Mouse (Mus musculus) limb, embryonic 11.5 days (tissue): ENCODE results near the gene Brat1. TPM values are rescaled to one million over a fixed set of nuclear protein-coding genes. Genes with fewer than 3 reads are reported as not detected.

Experiments used
- ATAC-seq: fragments of 200-750 bp; cut with Nextera tagmentation; 2 replicates; pipeline ENCODE4 v1.8.0; 2017; ENCODE audit warnings: low read depth; ENCODE audit not compliant: insufficient number of reproducible peaks, low FRiP score, low TSS enrichment
- DNase-seq: peaks from one replicate; pipeline ENCODE4 v3.0.0-alpha.2; 2015; ENCODE audit warnings: low spot score
- H3K27ac ChIP-seq: fragments of 300-500 bp; sonication (generic); replicated peaks from 2 replicates; pipeline ENCODE4 v1.5.1; 2014; ENCODE audit warnings: low read depth, mild to moderate bottlenecking, low read length
- H3K27me3 ChIP-seq: fragments of 300-500 bp; sonication (generic); 2 replicates; pipeline ENCODE4 v1.6.1; 2014; ENCODE audit warnings: mild to moderate bottlenecking, low read length, mixed read lengths; ENCODE audit not compliant: control insufficient read depth, insufficient read depth
- H3K36me3 ChIP-seq: fragments of 300-500 bp; sonication (generic); 2 replicates; pipeline ENCODE4 v1.6.1; 2014; ENCODE audit warnings: mild to moderate bottlenecking, low read length, moderate library complexity, mixed read lengths; ENCODE audit not compliant: control insufficient read depth, insufficient read depth
- H3K4me1 ChIP-seq: fragments of 300-500 bp; sonication (generic); 2 replicates; pipeline ENCODE4 v1.6.1; 2014; ENCODE audit warnings: low read length, mixed read lengths; ENCODE audit not compliant: control insufficient read depth, insufficient read depth
- H3K4me2 ChIP-seq: fragments of 300-500 bp; sonication (generic); 2 replicates; pipeline ENCODE4 v1.6.1; 2014; ENCODE audit warnings: low read depth, mild to moderate bottlenecking, moderate library complexity; ENCODE audit not compliant: severe bottlenecking
- H3K4me3 ChIP-seq: fragments of 300-500 bp; sonication (generic); 2 replicates; pipeline ENCODE4 v1.5.1; 2014; ENCODE audit warnings: low read depth, low read length
- H3K9ac ChIP-seq: fragments of 300-500 bp; sonication (generic); 2 replicates; pipeline ENCODE4 v1.6.1; 2014; ENCODE audit warnings: mild to moderate bottlenecking, low read length
- H3K9me3 ChIP-seq: fragments of 300-500 bp; sonication (generic); 2 replicates; pipeline ENCODE4 v1.6.1; 2016; ENCODE audit warnings: low read length; ENCODE audit not compliant: control insufficient read depth
- WGBS: fragments of 180-500 bp; shearing (Covaris S2); extraction: QIAGEN DNeasy Blood & Tissue Kit; methylation state at CpG from one replicate; pipeline ENCODE4 v1.1.7; 2014; 5-methylcytosine and 5-hydroxymethylcytosine counted together
- polyA plus RNA-seq: library from polyadenylated mRNA; unstranded; fragments of >200 nt; fragmentation: Nextera tagmentation; extraction: Ambion mirVana; gene quantifications from 2 replicates; pipeline ENCODE4 v1.2.1, GENCODE M21; 2014

Gene Brat1
- polyA plus RNA-seq, 1 experiment from 2014 or later = 12.0 TPM

- DNase-seq (peak; percentile 55), ATAC-seq (no peak)
- H3K36me3 ChIP-seq = peaks cover 7% of the 10 kb centered on the region; the same call in 1 of the 2 replicates
- H3K4me2 ChIP-seq = no peak overlapping the region
- H3K27me3 ChIP-seq = no peaks in the 10 kb centered on the region
- no peak overlapping the region for H3K9ac ChIP-seq
- H3K4me1 ChIP-seq = no peaks in the 10 kb centered on the region
- 64% methylated on average over 16 of the region's 16 CpGs for WGBS
- H3K9me3 ChIP-seq = no peaks in the 10 kb centered on the region
- H3K4me3 ChIP-seq = no peak overlapping the region
- no peak overlapping the region for H3K27ac ChIP-seq
These were observed 20.3 kb upstream of the Brat1 start for GRCm38 (mm10) chr5:140684343-140685148.

GRCm38 (mm10) chr5:140688434-140688833 is 16.4 kb upstream of the Brat1 start:
- peaks cover 19% of the 10 kb centered on the region for H3K36me3 ChIP-seq
- H3K4me3 ChIP-seq = no peak overlapping the region
- 78% methylated on average over 3 of the region's 3 CpGs for WGBS
- no peaks in the 10 kb centered on the region for H3K27me3 ChIP-seq
- no peaks in the 10 kb centered on the region for H3K9me3 ChIP-seq
- ATAC-seq = no peak
- no peak overlapping the region for H3K9ac ChIP-seq
- no peak for DNase-seq
- H3K4me2 ChIP-seq = no peak overlapping the region
- H3K4me1 ChIP-seq = no peaks in the 10 kb centered on the region
- H3K27ac ChIP-seq = no peak overlapping the region

GRCm38 (mm10) chr5:140695987-140696386 is 8.8 kb upstream of the Brat1 start:
- H3K36me3 ChIP-seq = peaks cover 10% of the 10 kb centered on the region
- no peak overlapping the region for H3K27ac ChIP-seq
- H3K27me3 ChIP-seq = no peaks in the 10 kb centered on the region
- H3K9ac ChIP-seq = no peak overlapping the region
- 90% methylated on average over 7 of the region's 7 CpGs for WGBS
- no peak overlapping the region for H3K4me2 ChIP-seq
- H3K4me3 ChIP-seq = no peak overlapping the region
- peaks cover under 1% of the 10 kb centered on the region for H3K4me1 ChIP-seq
- H3K9me3 ChIP-seq = no peaks in the 10 kb centered on the region
- DNase-seq (no peak), ATAC-seq (no peak)

- Histone ChIP-seq H3K9me3 (no peaks in the 10 kb centered on the region), H3K27ac (no peak overlapping the region), H3K4me3 (no peak overlapping the region), H3K4me1 (peaks cover 10% of the 10 kb centered on the region), H3K27me3 (no peaks in the 10 kb centered on the region), H3K4me2 (no peak overlapping the region), H3K9ac (no peak overlapping the region), H3K36me3 (no peaks in the 10 kb centered on the region; the same call in 1 of the 2 replicates)
- no peak for DNase-seq
- WGBS = 91% methylated on average over 9 of the region's 9 CpGs
- no peak for ATAC-seq
These were observed 5.0 kb upstream of the Brat1 start for GRCm38 (mm10) chr5:140699776-140700175.

GRCm38 (mm10) chr5:140701661-140702060 is 3.1 kb upstream of the Brat1 start:
- Histone ChIP-seq H3K9me3 (no peaks in the 10 kb centered on the region), H3K4me3 (peak overlapping the region; percentile 76), H3K4me1 (peaks cover 10% of the 10 kb centered on the region), H3K9ac (peak overlapping the region; percentile 88), H3K4me2 (peak overlapping the region; percentile 81), H3K36me3 (no peaks in the 10 kb centered on the region; the same call in 1 of the 2 replicates), H3K27ac (peak overlapping the region; percentile 72), H3K27me3 (no peaks in the 10 kb centered on the region)
- ATAC-seq (no peak), DNase-seq (no peak)
- WGBS = under 1% methylated on average over 25 of the region's 25 CpGs

- H3K9me3 ChIP-seq = no peaks in the 10 kb centered on the region
- H3K4me2 ChIP-seq = peak within 1 kb of the TSS; percentile 81
- peaks cover 10% of the 10 kb centered on the region for H3K4me1 ChIP-seq
- H3K27ac ChIP-seq = peak within 1 kb of the TSS; percentile 72
- H3K4me3 ChIP-seq = peak within 1 kb of the TSS; percentile 76
- peak within 1 kb of the TSS; percentile 88 for H3K9ac ChIP-seq
- DNase-seq = peak; percentile 97
- H3K36me3 ChIP-seq = peaks cover under 1% of the 10 kb centered on the region; the same call in 1 of the 2 replicates
- peak; percentile 56 for ATAC-seq
- WGBS = under 1% methylated on average over 33 of the region's 33 CpGs
- no peaks in the 10 kb centered on the region for H3K27me3 ChIP-seq
These were observed 2.7 kb upstream of the Brat1 start, which contains the start of gene Iqce for GRCm38 (mm10) chr5:140702103-140702513. Gene Iqce, minus strand, starts transcription at chr5:140702378.

- Histone ChIP-seq H3K4me3 (peak overlapping the region; percentile 76), H3K36me3 (peaks cover 2% of the 10 kb centered on the region; the same call in 1 of the 2 replicates), H3K4me2 (peak overlapping the region; percentile 81), H3K9me3 (no peaks in the 10 kb centered on the region), H3K4me1 (peaks cover 10% of the 10 kb centered on the region), H3K27me3 (no peaks in the 10 kb centered on the region), H3K9ac (peak overlapping the region; percentile 88), H3K27ac (peak overlapping the region; percentile 72)
- 62% methylated on average over 19 of the region's 19 CpGs for WGBS
- ATAC-seq (no peak), DNase-seq (peak; percentile 30)
These were observed 2.1 kb upstream of the Brat1 start for GRCm38 (mm10) chr5:140702618-140703175.

- DNase-seq (no peak), ATAC-seq (no peak)
- Histone ChIP-seq H3K9me3 (no peaks in the 10 kb centered on the region), H3K4me2 (peak overlapping the region; percentile 39; the same call in 1 of the 2 replicates), H3K4me1 (peaks cover 10% of the 10 kb centered on the region), H3K4me3 (peak overlapping the region; percentile 53; the same call in 1 of the 2 replicates), H3K27ac (peak overlapping the region; percentile 82; the same call in 1 of the 2 replicates), H3K27me3 (no peaks in the 10 kb centered on the region), H3K36me3 (peaks cover 2% of the 10 kb centered on the region; the same call in 1 of the 2 replicates), H3K9ac (no peak overlapping the region)
- WGBS = 40% methylated on average over 16 of the region's 17 CpGs
These were observed 1.1 kb upstream of the Brat1 start for GRCm38 (mm10) chr5:140703480-140704377.
